Mouse (Mus musculus) heart, adult 2 months (tissue): Measurements from ENCODE around the gene Spock1.
"Not testable (repeated sequence)": the region's sequence is repeated elsewhere in the genome, so short reads cannot be mapped to it uniquely, and the experiment has no call there.

ENCODE experiments used
- CTCF ChIP-seq: fragments of 200-600 bp; IDR thresholded peaks from 2 replicates; pipeline ENCODE4 v1.8.1; 2022; ENCODE audit warnings: antibody characterized with exemption, mild to moderate bottlenecking, moderate library complexity
- EP300 ChIP-seq: fragments of 200-500 bp; IDR thresholded peaks from 2 replicates; pipeline ENCODE4 v1.6.1; 2011; ENCODE audit warnings: low read depth, low read length, control low read depth; ENCODE audit not compliant: insufficient read depth
- POLR2A ChIP-seq: fragments of 200-500 bp; IDR thresholded peaks from 2 replicates; pipeline ENCODE4 v1.6.1; 2011; ENCODE audit warnings: mild to moderate bottlenecking, low read depth, low read length, control low read depth; ENCODE audit not compliant: insufficient read depth

DNA sequence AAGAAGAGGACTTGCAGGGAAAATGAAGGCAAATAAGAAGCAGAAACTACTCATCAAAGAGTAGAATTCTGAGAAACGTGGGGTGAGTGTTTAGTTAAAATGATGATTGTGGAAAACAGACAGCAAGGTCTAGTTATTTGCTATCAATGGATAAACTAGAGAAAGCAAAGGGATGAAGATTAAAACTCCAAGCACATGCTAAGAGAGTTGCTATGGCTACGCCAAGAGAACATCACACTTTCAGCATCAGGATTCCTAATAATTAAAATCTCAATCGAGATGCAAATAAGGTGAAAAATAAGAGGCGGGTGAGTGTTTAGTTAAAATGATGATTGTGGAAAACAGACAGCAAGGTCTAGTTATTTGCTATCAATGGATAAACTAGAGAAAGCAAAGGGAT is 437.2 kb downstream of the Spock1 start:
- not testable (repeated sequence) for TF ChIP-seq POLR2A, CTCF, EP300
